ENCODE assay signal across 8 mouse cellular contexts in the genomic region with DNA sequence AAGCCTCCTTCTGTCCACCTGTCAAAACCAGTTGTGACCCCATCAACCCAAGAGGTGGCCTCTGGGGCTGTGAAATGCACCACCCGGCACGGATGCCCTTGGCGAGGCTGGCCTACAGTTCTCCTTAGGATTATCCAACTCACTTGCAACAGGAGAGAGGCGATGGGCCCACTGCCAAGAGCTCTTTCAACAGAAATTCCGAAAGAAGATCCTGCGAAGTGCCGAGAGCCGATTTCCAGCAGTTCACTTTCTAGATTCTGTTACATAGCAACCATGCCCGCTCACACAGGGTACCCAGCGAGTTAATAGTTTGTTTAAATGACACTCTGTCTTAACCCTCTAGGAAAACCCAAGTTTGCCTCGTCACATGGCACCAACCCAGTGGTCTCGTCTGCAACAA.
A peak's percentile ranks its signal among the peaks of the same experiment; 100 is the strongest.
DNase-seq lines count a peak whose midpoint lies in the region; ATAC-seq and TF ChIP-seq lines count a peak whose summit lies in the region.
"Had no signal": no experiment of that assay in that cellular context is flagged by ENCODE, and none has a peak within 500 bp of the region (broad histone marks: within the 10 kb centered on the region; RNA-seq: fewer than 3 reads in every experiment).

No protein-coding gene starts in this region.

- no peak overlapping the region for H3K27ac ChIP-seq in limb, embryonic 14.5 days (replicated peaks; ENCODE audit: low read depth, low read length)
- no peak overlapping the region for H3K27ac ChIP-seq in limb, embryonic 10.5 days
- H3K27ac ChIP-seq in hindbrain, embryonic 15.5 days (replicated peaks) = no peak overlapping the region
- H3K27ac ChIP-seq in limb, embryonic 15.5 days = no peak overlapping the region
- H3K27ac ChIP-seq in liver, embryonic 11.5 days (ENCODE audit: low read depth, low read length) = no peak overlapping the region
- H3K27ac ChIP-seq: heart, embryonic 13.5 days had no signal

- ATAC-seq in limb, embryonic 14.5 days (ENCODE audit: low FRiP score, low read depth) = no peak; the same call in 1 of the 2 replicates
- 0 out of 2 replicates have a peak, but pooled peaks have one; percentile 34 for ATAC-seq in hindbrain, embryonic 15.5 days (ENCODE audit: low FRiP score, low read depth)
- no peak for ATAC-seq in limb, embryonic 15.5 days (ENCODE audit: insufficient number of reproducible peaks, low FRiP score, low TSS enrichment, low read depth)
- no peak for ATAC-seq in liver, embryonic 11.5 days (replicated peaks; ENCODE audit: low FRiP score)

- H3K4me3 ChIP-seq in limb, embryonic 14.5 days (replicated peaks; ENCODE audit: low read length) = no peak overlapping the region
- H3K4me3 ChIP-seq in limb, embryonic 10.5 days = no peak overlapping the region
- 0 out of 2 replicates have a peak overlapping the region, but pooled peaks have one; percentile 31 for H3K4me3 ChIP-seq in hindbrain, embryonic 15.5 days
- H3K4me3 ChIP-seq in limb, embryonic 15.5 days = no peak overlapping the region
- H3K4me3 ChIP-seq in liver, embryonic 11.5 days (ENCODE audit: low read depth, low read length) = no peak overlapping the region
- H3K4me3 ChIP-seq: heart, embryonic 13.5 days had no signal

- TF ChIP-seq POLR2A in limb, embryonic 14.5 days (IDR thresholded peaks at IDR 0.05; ENCODE audit: borderline replicate concordance, extremely low read depth, insufficient read depth, insufficient read length) = no peak

- peak; percentile 66 for DNase-seq in limb, embryonic 14.5 days (ENCODE audit: low spot score)
- no peak for DNase-seq in limb, embryonic 10.5 days (ENCODE audit: low spot score)
- DNase-seq in cerebellum, postnatal 14 days = peak; percentile 77 to 80
- DNase-seq in right cerebral cortex, postnatal 25 days = peak; percentile 64
- no peak for DNase-seq in liver, embryonic 11.5 days (ENCODE audit: low spot score)

- no peaks in the 10 kb centered on the region for H3K9me3 ChIP-seq in limb, embryonic 14.5 days (ENCODE audit: control insufficient read depth, low read length)
- H3K9me3 ChIP-seq in limb, embryonic 10.5 days (replicated peaks) = no peaks in the 10 kb centered on the region
- no peaks in the 10 kb centered on the region for H3K9me3 ChIP-seq in hindbrain, embryonic 15.5 days
- no peaks in the 10 kb centered on the region for H3K9me3 ChIP-seq in limb, embryonic 15.5 days
- no peaks in the 10 kb centered on the region for H3K9me3 ChIP-seq in liver, embryonic 11.5 days (ENCODE audit: control insufficient read depth, low read length)
- H3K9me3 ChIP-seq: heart, embryonic 13.5 days had no signal

- no peak overlapping the region for H3K9ac ChIP-seq in limb, embryonic 14.5 days (ENCODE audit: low read depth, low read length, severe bottlenecking)
- H3K9ac ChIP-seq in hindbrain, embryonic 15.5 days = no peak overlapping the region
- H3K9ac ChIP-seq in limb, embryonic 15.5 days = no peak overlapping the region
- no peak overlapping the region for H3K9ac ChIP-seq in liver, embryonic 11.5 days (ENCODE audit: low read depth, low read length)
- H3K9ac ChIP-seq: heart, embryonic 13.5 days had no signal

- no peaks in the 10 kb centered on the region for H3K36me3 ChIP-seq in limb, embryonic 14.5 days (ENCODE audit: control insufficient read depth, insufficient read depth, low read length)
- no peaks in the 10 kb centered on the region for H3K36me3 ChIP-seq in limb, embryonic 10.5 days
- H3K36me3 ChIP-seq in hindbrain, embryonic 15.5 days = no peaks in the 10 kb centered on the region
- H3K36me3 ChIP-seq in limb, embryonic 15.5 days = no peaks in the 10 kb centered on the region
- no peaks in the 10 kb centered on the region for H3K36me3 ChIP-seq in liver, embryonic 11.5 days (ENCODE audit: control insufficient read depth, insufficient read depth, low read length)
- H3K36me3 ChIP-seq: heart, embryonic 13.5 days had no signal

- H3K4me2 ChIP-seq in limb, embryonic 14.5 days (replicated peaks; ENCODE audit: low read depth, low read length, severe bottlenecking) = no peak overlapping the region
- H3K4me2 ChIP-seq in hindbrain, embryonic 15.5 days = peak overlapping the region; percentile 59
- H3K4me2 ChIP-seq in limb, embryonic 15.5 days = 0 out of 2 replicates have a peak overlapping the region, but pooled peaks have one; percentile 7
- no peak overlapping the region for H3K4me2 ChIP-seq in liver, embryonic 11.5 days
- H3K4me2 ChIP-seq: heart, embryonic 13.5 days had no signal

- no peaks in the 10 kb centered on the region for H3K27me3 ChIP-seq in limb, embryonic 14.5 days (ENCODE audit: control insufficient read depth, insufficient read depth, low read length)
- 0 out of 2 replicates have a peak, but pooled peaks cover 6% of the 10 kb centered on the region for H3K27me3 ChIP-seq in limb, embryonic 10.5 days (ENCODE audit: low read depth, poor library complexity, severe bottlenecking)
- H3K27me3 ChIP-seq in hindbrain, embryonic 15.5 days = no peaks in the 10 kb centered on the region
- H3K27me3 ChIP-seq in limb, embryonic 15.5 days = no peaks in the 10 kb centered on the region
- H3K27me3 ChIP-seq in liver, embryonic 11.5 days (replicated peaks; ENCODE audit: control insufficient read depth, insufficient read depth, low read length) = peaks cover 9% of the 10 kb centered on the region

- 52% methylated on average over 12 of the region's 12 CpGs for WGBS in limb, embryonic 14.5 days
- 88% methylated on average over 12 of the region's 12 CpGs for WGBS in limb, embryonic 10.5 days
- 39% methylated on average over 12 of the region's 12 CpGs for WGBS in hindbrain, embryonic 15.5 days
- WGBS in limb, embryonic 15.5 days = 40% methylated on average over 12 of the region's 12 CpGs
- WGBS in liver, embryonic 11.5 days = 79% methylated on average over 12 of the region's 12 CpGs

- peaks cover 23% of the 10 kb centered on the region for H3K4me1 ChIP-seq in limb, embryonic 14.5 days (ENCODE audit: control insufficient read depth, insufficient read depth, low read length)
- peaks cover 8% of the 10 kb centered on the region; the same call in 1 of the 2 replicates for H3K4me1 ChIP-seq in limb, embryonic 10.5 days
- peaks cover 33% of the 10 kb centered on the region for H3K4me1 ChIP-seq in hindbrain, embryonic 15.5 days (replicated peaks)
- peaks cover 23% of the 10 kb centered on the region for H3K4me1 ChIP-seq in limb, embryonic 15.5 days
- no peaks in the 10 kb centered on the region for H3K4me1 ChIP-seq in liver, embryonic 11.5 days (replicated peaks; ENCODE audit: control insufficient read depth, insufficient read depth, low read length)

Comparison
In these comparisons a context has a peak if more than half of its experiments do, and no peak if none do; other contexts are left out.
1. DNase-seq: peak in limb, embryonic 14.5 days (single experiment), cerebellum, postnatal 14 days (2 of 2) and right cerebral cortex, postnatal 25 days (single experiment); none in limb, embryonic 10.5 days (single experiment) and liver, embryonic 11.5 days (single experiment).
2. H3K4me2 ChIP-seq: peak in hindbrain, embryonic 15.5 days (single experiment) and limb, embryonic 15.5 days (single experiment); none in limb, embryonic 14.5 days (single experiment) and liver, embryonic 11.5 days (single experiment).